Mouse (Mus musculus): ENCODE results near the gene Snx21. TPM values are rescaled to one million over a fixed set of nuclear protein-coding genes. Genes with fewer than 3 reads are reported as not detected.
"Not testable (repeated sequence)": the region's sequence is repeated elsewhere in the genome, so short reads cannot be mapped to it uniquely, and the experiment has no call there.

Snx21 gene
- polyA plus RNA-seq, 1 experiment from 2014 or later, result 46.6 TPM

GRCm38 (mm10) chr2:164786388-164786885 is 814 bp downstream of the Snx21 start:
- 11% methylated on average over 15 of the region's 15 CpGs for WGBS
- Histone ChIP-seq H3K4me1 (peaks cover 35% of the 10 kb centered on the region), H3K4me2 (peak overlapping the region; percentile 93), H3K4me3 (replicated peaks) (peak overlapping the region; percentile 75), H3K27me3 (replicated peaks) (no peaks in the 10 kb centered on the region), H3K9me3 (replicated peaks) (no peaks in the 10 kb centered on the region), H3K36me3 (peaks cover 12% of the 10 kb centered on the region), H3K9ac (replicated peaks) (peak overlapping the region; percentile 81), H3K27ac (replicated peaks) (peak overlapping the region; percentile 81)
- ATAC-seq (ENCODE audit: low FRiP score), result peak; percentile 30; the same call in 1 of the 2 replicates

GRCm38 (mm10) chr2:164787032-164787431 is 1.4 kb downstream of the Snx21 start:
- H3K36me3 ChIP-seq, result peaks cover 18% of the 10 kb centered on the region
- H3K9me3 ChIP-seq (replicated peaks), result no peaks in the 10 kb centered on the region
- H3K4me3 ChIP-seq (replicated peaks), result peak overlapping the region; percentile 75
- peaks cover 35% of the 10 kb centered on the region for H3K4me1 ChIP-seq
- H3K4me2 ChIP-seq, result peak overlapping the region; percentile 93
- H3K9ac ChIP-seq (replicated peaks), result no peak overlapping the region
- no peak overlapping the region; the same call in 1 of the 2 replicates for H3K27ac ChIP-seq (replicated peaks)
- 86% methylated on average over 3 of the region's 3 CpGs for WGBS
- H3K27me3 ChIP-seq (replicated peaks), result no peaks in the 10 kb centered on the region
- no peak for ATAC-seq (ENCODE audit: low FRiP score)

GRCm38 (mm10) chr2:164787779-164788178 is 2.2 kb downstream of the Snx21 start:
- Histone ChIP-seq H3K9ac (replicated peaks) (no peak overlapping the region), H3K4me2 (peak overlapping the region; percentile 26), H3K4me1 (peaks cover 35% of the 10 kb centered on the region), H3K36me3 (peaks cover 25% of the 10 kb centered on the region), H3K9me3 (replicated peaks) (no peaks in the 10 kb centered on the region), H3K27ac (replicated peaks) (no peak overlapping the region), H3K4me3 (replicated peaks) (no peak overlapping the region), H3K27me3 (replicated peaks) (no peaks in the 10 kb centered on the region)
- WGBS, result 79% methylated on average over 10 of the region's 10 CpGs
- ATAC-seq (ENCODE audit: low FRiP score), result no peak

GRCm38 (mm10) chr2:164788411-164788810 is 2.8 kb downstream of the Snx21 start:
- H3K36me3 ChIP-seq, result peaks cover 31% of the 10 kb centered on the region
- no peak overlapping the region for H3K27ac ChIP-seq (replicated peaks)
- peaks cover 35% of the 10 kb centered on the region for H3K4me1 ChIP-seq
- no peaks in the 10 kb centered on the region for H3K9me3 ChIP-seq (replicated peaks)
- H3K9ac ChIP-seq (replicated peaks), result 0 out of 2 replicates have a peak overlapping the region, but pooled peaks have one; percentile 10
- no peaks in the 10 kb centered on the region for H3K27me3 ChIP-seq (replicated peaks)
- ATAC-seq (ENCODE audit: low FRiP score), result no peak
- no peak overlapping the region for H3K4me3 ChIP-seq (replicated peaks)
- 72% methylated on average over 4 of the region's 4 CpGs for WGBS
- peak overlapping the region; percentile 5; the same call in 1 of the 2 replicates for H3K4me2 ChIP-seq

- peaks cover 24% of the 10 kb centered on the region for H3K4me1 ChIP-seq
- no peaks in the 10 kb centered on the region for H3K27me3 ChIP-seq (replicated peaks)
- H3K4me2 ChIP-seq, result no peak overlapping the region
- H3K4me3 ChIP-seq (replicated peaks), result no peak overlapping the region
- ATAC-seq (ENCODE audit: low FRiP score), result no peak
- 90% methylated on average over 4 of the region's 4 CpGs for WGBS
- H3K36me3 ChIP-seq, result peaks cover 37% of the 10 kb centered on the region
- no peaks in the 10 kb centered on the region for H3K9me3 ChIP-seq (replicated peaks)
- no peak overlapping the region for H3K9ac ChIP-seq (replicated peaks)
- no peak overlapping the region for H3K27ac ChIP-seq (replicated peaks)
Observed at GRCm38 (mm10) chr2:164790451-164790850, 4.8 kb downstream of the Snx21 start.

- H3K36me3 ChIP-seq, result peaks cover 51% of the 10 kb centered on the region
- ATAC-seq (ENCODE audit: low FRiP score), result no peak
- H3K4me3 ChIP-seq (replicated peaks), result no peak overlapping the region
- no peaks in the 10 kb centered on the region for H3K27me3 ChIP-seq (replicated peaks)
- H3K9ac ChIP-seq (replicated peaks), result no peak overlapping the region
- no peak overlapping the region for H3K4me2 ChIP-seq
- no peak overlapping the region for H3K27ac ChIP-seq (replicated peaks)
- WGBS, result 87% methylated on average over 18 of the region's 18 CpGs
- H3K4me1 ChIP-seq, result peaks cover 17% of the 10 kb centered on the region
- no peaks in the 10 kb centered on the region for H3K9me3 ChIP-seq (replicated peaks)
Observed at GRCm38 (mm10) chr2:164791841-164792261, 6.2 kb downstream of the Snx21 start.

- Histone ChIP-seq H3K4me1 (peaks cover 10% of the 10 kb centered on the region), H3K4me3 (replicated peaks) (no peak overlapping the region), H3K27me3 (replicated peaks) (no peaks in the 10 kb centered on the region), H3K27ac (replicated peaks) (no peak overlapping the region), H3K4me2 (no peak overlapping the region), H3K9ac (replicated peaks) (no peak overlapping the region), H3K9me3 (replicated peaks) (no peaks in the 10 kb centered on the region), H3K36me3 (peaks cover 56% of the 10 kb centered on the region)
- WGBS, result 93% methylated on average over 12 of the region's 12 CpGs
- ATAC-seq (ENCODE audit: low FRiP score), result no peak
Observed at GRCm38 (mm10) chr2:164792400-164793190, 7.0 kb downstream of the Snx21 start.

- 83% methylated on average over 3 of the region's 3 CpGs for WGBS
- Histone ChIP-seq H3K27me3 (replicated peaks) (no peaks in the 10 kb centered on the region), H3K4me1 (peaks cover 5% of the 10 kb centered on the region), H3K9ac (replicated peaks) (no peak overlapping the region), H3K36me3 (peaks cover 61% of the 10 kb centered on the region), H3K27ac (replicated peaks) (no peak overlapping the region), H3K9me3 (replicated peaks) (no peaks in the 10 kb centered on the region), H3K4me3 (replicated peaks) (no peak overlapping the region), H3K4me2 (no peak overlapping the region)
- ATAC-seq (ENCODE audit: low FRiP score), result no peak
Observed at GRCm38 (mm10) chr2:164793236-164793635, 7.6 kb downstream of the Snx21 start.

- Histone ChIP-seq H3K4me2 (no peak overlapping the region), H3K36me3 (peaks cover 62% of the 10 kb centered on the region), H3K9ac (replicated peaks) (no peak overlapping the region), H3K27ac (replicated peaks) (no peak overlapping the region), H3K4me3 (replicated peaks) (no peak overlapping the region), H3K27me3 (replicated peaks) (no peaks in the 10 kb centered on the region), H3K9me3 (replicated peaks) (no peaks in the 10 kb centered on the region), H3K4me1 (no peaks in the 10 kb centered on the region; the same call in 1 of the 2 replicates)
- ATAC-seq (ENCODE audit: low FRiP score), result no peak
- 94% methylated on average over 2 of the region's 2 CpGs for WGBS
Observed at GRCm38 (mm10) chr2:164793772-164794171, 8.1 kb downstream of the Snx21 start.

- 32% methylated on average over 5 of the region's 5 CpGs for WGBS
- Histone ChIP-seq H3K4me3 (replicated peaks) (no peak overlapping the region), H3K9ac (replicated peaks) (no peak overlapping the region), H3K36me3 (peaks cover 58% of the 10 kb centered on the region), H3K4me1 (no peaks in the 10 kb centered on the region), H3K9me3 (replicated peaks) (no peaks in the 10 kb centered on the region), H3K4me2 (no peak overlapping the region), H3K27me3 (replicated peaks) (no peaks in the 10 kb centered on the region), H3K27ac (replicated peaks) (no peak overlapping the region)
- no peak for ATAC-seq (ENCODE audit: low FRiP score)
Observed at GRCm38 (mm10) chr2:164794293-164794692, 8.7 kb downstream of the Snx21 start.

GRCm38 (mm10) chr2:164795868-164796267 is 10.2 kb downstream of the Snx21 start:
- no peaks in the 10 kb centered on the region for H3K9me3 ChIP-seq (replicated peaks)
- no peak for ATAC-seq (ENCODE audit: low FRiP score)
- H3K4me2 ChIP-seq, result no peak overlapping the region
- peaks cover 61% of the 10 kb centered on the region for H3K36me3 ChIP-seq
- no peak overlapping the region for H3K4me3 ChIP-seq (replicated peaks)
- 80% methylated on average over 4 of the region's 4 CpGs for WGBS
- H3K27ac ChIP-seq (replicated peaks), result no peak overlapping the region
- no peaks in the 10 kb centered on the region for H3K4me1 ChIP-seq
- no peak overlapping the region for H3K9ac ChIP-seq (replicated peaks)
- H3K27me3 ChIP-seq (replicated peaks), result no peaks in the 10 kb centered on the region

GRCm38 (mm10) chr2:164798554-164798953 is 12.9 kb downstream of the Snx21 start:
- peaks cover 44% of the 10 kb centered on the region for H3K36me3 ChIP-seq
- ATAC-seq (ENCODE audit: low FRiP score), result not testable (repeated sequence)

More at GRCm38 (mm10) chr2:164798554-164798953, 12.9 kb downstream of the Snx21 start:
- not testable (repeated sequence) for H3K27ac ChIP-seq (replicated peaks); H3K9ac ChIP-seq (replicated peaks); H3K4me3 ChIP-seq (replicated peaks); H3K9me3 ChIP-seq (replicated peaks); H3K4me2 ChIP-seq; H3K27me3 ChIP-seq (replicated peaks)
- peaks cover 16% of the 10 kb centered on the region for H3K4me1 ChIP-seq
- WGBS, result 84% methylated on average over 6 of the region's 6 CpGs
